Mouse (Mus musculus): ENCODE results near the gene Arap1. TPM values are rescaled to one million over a fixed set of nuclear protein-coding genes. Genes with fewer than 3 reads are reported as not detected.

The Arap1 gene
- polyA plus RNA-seq, 1 experiment from 2014 or later, result 13.1 TPM

GRCm38 (mm10) chr7:101343135-101343534 lies 4.7 kb upstream of the Arap1 start:
- 48% methylated on average over 7 of the region's 7 CpGs for WGBS (ENCODE audit: insufficient replicate concordance)
- peak overlapping the region; percentile 9; the same call in 1 of the 2 replicates for H3K27ac ChIP-seq

GRCm38 (mm10) chr7:101344892-101345291 lies 3.0 kb upstream of the Arap1 start:
- 60% methylated on average over 4 of the region's 4 CpGs for WGBS (ENCODE audit: insufficient replicate concordance)
- Histone ChIP-seq H3K9ac (no peak overlapping the region; the same call in 1 of the 2 replicates), H3K27ac (no peak overlapping the region)

More at GRCm38 (mm10) chr7:101343135-101343534, 4.7 kb upstream of the Arap1 start:
- Histone ChIP-seq H3K4me2 (no peak overlapping the region), H3K27me3 (no peaks in the 10 kb centered on the region), H3K4me3 (replicated peaks) (no peak overlapping the region), H3K9ac (no peak overlapping the region), H3K9me3 (replicated peaks) (no peaks in the 10 kb centered on the region), H3K36me3 (peaks cover 45% of the 10 kb centered on the region), H3K4me1 (replicated peaks) (peaks cover 79% of the 10 kb centered on the region)
- ATAC-seq (ENCODE audit: low read depth), result peak; percentile 27
- DNase-seq, result no peak

GRCm38 (mm10) chr7:101346991-101347390 lies 876 bp upstream of the Arap1 start:
- WGBS (ENCODE audit: insufficient replicate concordance), result 72% methylated on average over 2 of the region's 2 CpGs
- Histone ChIP-seq H3K4me3 (replicated peaks) (no peak overlapping the region), H3K4me2 (peak overlapping the region; percentile 90), H3K27me3 (0 out of 2 replicates have a peak, but pooled peaks cover 4% of the 10 kb centered on the region), H3K9ac (no peak overlapping the region), H3K9me3 (replicated peaks) (no peaks in the 10 kb centered on the region), H3K36me3 (peaks cover 37% of the 10 kb centered on the region), H3K27ac (no peak overlapping the region), H3K4me1 (replicated peaks) (peaks cover 84% of the 10 kb centered on the region)
- ATAC-seq (ENCODE audit: low read depth) (no peak), DNase-seq (no peak)

More at GRCm38 (mm10) chr7:101344892-101345291, 3.0 kb upstream of the Arap1 start:
- Histone ChIP-seq H3K4me2 (no peak overlapping the region), H3K4me3 (replicated peaks) (no peak overlapping the region), H3K27me3 (0 out of 2 replicates have a peak, but pooled peaks cover 4% of the 10 kb centered on the region), H3K9me3 (replicated peaks) (no peaks in the 10 kb centered on the region), H3K4me1 (replicated peaks) (peaks cover 93% of the 10 kb centered on the region), H3K36me3 (peaks cover 37% of the 10 kb centered on the region)
- DNase-seq (no peak), ATAC-seq (ENCODE audit: low read depth) (no peak)

DNA sequence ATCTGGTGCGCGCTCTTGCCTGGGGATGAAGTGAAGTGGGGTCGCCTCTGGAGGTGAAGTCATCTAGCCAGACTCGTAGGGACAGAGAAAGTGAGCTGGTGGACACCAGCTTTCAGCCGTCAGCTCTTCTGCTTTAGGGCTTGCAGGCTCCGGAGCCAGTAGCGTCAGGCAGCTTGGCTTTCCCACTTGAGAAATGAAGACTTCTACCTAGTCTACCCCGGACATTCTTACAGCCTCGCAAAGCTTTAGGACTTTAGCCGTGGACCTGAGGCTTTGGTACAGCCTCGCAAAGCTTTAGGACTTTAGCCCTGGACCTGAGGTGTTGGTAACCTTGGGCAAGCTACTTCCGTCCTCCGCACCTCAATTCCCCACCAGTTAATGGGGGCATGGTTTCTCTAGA lies 445 bp downstream of the Arap1 start:
- Histone ChIP-seq H3K9me3 (replicated peaks) (no peaks in the 10 kb centered on the region), H3K36me3 (peaks cover 27% of the 10 kb centered on the region), H3K27me3 (0 out of 2 replicates have a peak, but pooled peaks cover 4% of the 10 kb centered on the region), H3K4me2 (peak overlapping the region; percentile 90), H3K27ac (peak overlapping the region; percentile 62), H3K4me1 (replicated peaks) (peaks cover 84% of the 10 kb centered on the region), H3K9ac (peak overlapping the region; percentile 73), H3K4me3 (replicated peaks) (peak overlapping the region; percentile 70)
- 2% methylated on average over 13 of the region's 13 CpGs for WGBS (ENCODE audit: insufficient replicate concordance)
- ATAC-seq (ENCODE audit: low read depth), result no peak
- no peak for DNase-seq

GRCm38 (mm10) chr7:101349861-101350260 lies 2.0 kb downstream of the Arap1 start:
- Histone ChIP-seq H3K4me2 (peak overlapping the region; percentile 90), H3K4me1 (replicated peaks) (peaks cover 85% of the 10 kb centered on the region), H3K9me3 (replicated peaks) (no peaks in the 10 kb centered on the region), H3K4me3 (replicated peaks) (no peak overlapping the region), H3K27me3 (0 out of 2 replicates have a peak, but pooled peaks cover 4% of the 10 kb centered on the region), H3K27ac (no peak overlapping the region), H3K36me3 (peaks cover 14% of the 10 kb centered on the region), H3K9ac (peak overlapping the region; percentile 26; the same call in 1 of the 2 replicates)
- ATAC-seq (ENCODE audit: low read depth), result no peak
- WGBS (ENCODE audit: insufficient replicate concordance), result 76% methylated on average over 2 of the region's 2 CpGs
- DNase-seq, result no peak

DNA sequence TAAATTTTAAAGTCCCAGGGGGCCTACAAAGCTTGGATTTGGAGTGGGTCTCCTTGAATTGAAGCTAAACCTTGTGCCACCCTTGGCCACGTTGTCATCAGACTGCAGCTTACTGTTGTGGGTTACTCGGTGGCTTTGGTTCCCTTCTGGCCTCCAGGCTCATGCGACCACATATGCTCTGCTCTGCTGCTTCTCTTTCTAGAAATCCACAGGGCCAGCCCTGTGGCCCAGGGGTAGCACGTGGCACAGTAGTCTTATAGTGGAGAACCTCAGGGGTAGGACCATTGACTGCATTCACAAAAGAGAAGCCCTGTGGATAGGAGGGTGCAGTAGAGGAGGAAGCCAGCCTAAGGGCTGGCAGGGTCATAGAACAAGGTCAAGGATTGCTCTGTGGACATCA lies 4.5 kb downstream of the Arap1 start:
- H3K27ac ChIP-seq, result no peak overlapping the region
- no peak for ATAC-seq (ENCODE audit: low read depth)

GRCm38 (mm10) chr7:101354423-101354822 lies 6.6 kb downstream of the Arap1 start:
- Histone ChIP-seq H3K4me2 (0 out of 2 replicates have a peak overlapping the region, but pooled peaks have one; percentile 21), H3K36me3 (no peaks in the 10 kb centered on the region), H3K9ac (0 out of 2 replicates have a peak overlapping the region, but pooled peaks have one; percentile 4), H3K9me3 (replicated peaks) (no peaks in the 10 kb centered on the region), H3K4me3 (replicated peaks) (no peak overlapping the region), H3K4me1 (replicated peaks) (peaks cover 66% of the 10 kb centered on the region), H3K27me3 (0 out of 2 replicates have a peak, but pooled peaks cover 1% of the 10 kb centered on the region), H3K27ac (peak overlapping the region; percentile 73)
- peak; percentile 72 for ATAC-seq (ENCODE audit: low read depth)
- no peak for DNase-seq
- 30% methylated on average over 5 of the region's 5 CpGs for WGBS (ENCODE audit: insufficient replicate concordance)

More for the DNA sequence above, 4.5 kb downstream of the Arap1 start:
- H3K27me3 ChIP-seq, result 0 out of 2 replicates have a peak, but pooled peaks cover 4% of the 10 kb centered on the region
- peaks cover 83% of the 10 kb centered on the region for H3K4me1 ChIP-seq (replicated peaks)
- H3K4me3 ChIP-seq (replicated peaks), result no peak overlapping the region
- no peaks in the 10 kb centered on the region for H3K36me3 ChIP-seq
- no peak overlapping the region for H3K9ac ChIP-seq
- no peaks in the 10 kb centered on the region for H3K9me3 ChIP-seq (replicated peaks)
- WGBS (ENCODE audit: insufficient replicate concordance), result 40% methylated on average over 4 of the region's 4 CpGs
- no peak overlapping the region for H3K4me2 ChIP-seq
- no peak for DNase-seq

DNA sequence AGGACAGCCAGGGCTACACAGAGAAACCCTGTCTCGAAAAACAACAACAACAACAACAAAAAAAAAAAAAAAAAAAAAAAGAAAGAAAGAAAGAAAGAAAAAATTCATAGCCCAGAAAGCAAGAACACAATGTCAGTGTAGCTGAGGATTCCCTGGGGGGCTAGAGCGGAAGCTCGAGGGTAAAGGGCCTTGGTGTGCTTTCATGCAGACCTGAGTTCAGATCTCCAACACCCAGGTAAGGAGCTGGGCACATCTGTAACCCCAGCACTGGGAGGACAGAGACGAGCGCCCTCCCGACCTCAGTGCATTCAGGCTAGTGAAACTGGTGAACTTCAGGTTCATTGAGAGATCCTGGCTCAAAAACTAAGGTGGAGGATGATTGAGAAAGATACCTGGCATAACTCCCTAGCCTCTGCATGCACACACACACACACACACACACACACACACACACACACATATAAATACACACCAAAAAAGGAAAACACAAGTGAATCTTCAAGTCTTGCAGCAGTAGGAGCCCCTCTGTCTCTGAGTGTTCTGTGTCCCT lies 7.8 kb downstream of the Arap1 start:
- no peak for DNase-seq
- ATAC-seq (ENCODE audit: low read depth), result no peak
- Histone ChIP-seq H3K9ac (no peak overlapping the region), H3K27me3 (no peaks in the 10 kb centered on the region), H3K4me3 (replicated peaks) (no peak overlapping the region), H3K4me1 (replicated peaks) (peaks cover 57% of the 10 kb centered on the region), H3K36me3 (no peaks in the 10 kb centered on the region), H3K4me2 (no peak overlapping the region), H3K27ac (no peak overlapping the region), H3K9me3 (replicated peaks) (no peaks in the 10 kb centered on the region)
- 76% methylated on average over 6 of the region's 6 CpGs for WGBS (ENCODE audit: insufficient replicate concordance)

- no peak overlapping the region for H3K9ac ChIP-seq
- WGBS (ENCODE audit: insufficient replicate concordance), result 38% methylated on average over 3 of the region's 3 CpGs
- 0 out of 2 replicates have a peak, but pooled peaks have one; percentile 7 for ATAC-seq (ENCODE audit: low read depth)
Measured at GRCm38 (mm10) chr7:101356868-101357267, 9.0 kb downstream of the Arap1 start.

DNA sequence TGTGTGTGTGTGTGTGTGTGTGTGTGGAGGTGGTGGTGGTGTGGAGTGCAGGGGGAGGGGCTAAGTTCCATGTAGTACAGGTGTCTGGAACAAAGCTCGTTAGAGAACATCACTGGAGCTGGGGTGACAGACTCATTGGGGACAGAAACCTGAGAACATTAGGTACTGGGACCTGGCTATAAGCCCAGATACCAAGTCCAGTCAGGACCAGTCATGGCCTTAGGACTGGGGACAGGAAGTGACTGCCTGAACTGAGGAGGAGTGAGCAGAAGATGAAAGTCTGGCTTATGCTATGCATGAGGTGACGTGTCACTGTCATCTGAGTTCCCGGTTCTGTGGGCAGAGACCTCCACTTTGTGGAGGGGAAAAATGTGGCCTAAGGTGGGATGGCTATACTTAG lies 12.5 kb downstream of the Arap1 start:
- ATAC-seq (ENCODE audit: low read depth), result no peak
- DNase-seq, result no peak
- Histone ChIP-seq H3K27ac (no peak overlapping the region), H3K27me3 (no peaks in the 10 kb centered on the region), H3K4me2 (no peak overlapping the region), H3K9ac (no peak overlapping the region), H3K4me1 (replicated peaks) (peaks cover 58% of the 10 kb centered on the region), H3K9me3 (replicated peaks) (no peaks in the 10 kb centered on the region), H3K36me3 (no peaks in the 10 kb centered on the region), H3K4me3 (replicated peaks) (no peak overlapping the region)
- 46% methylated on average over 3 of the region's 3 CpGs for WGBS (ENCODE audit: insufficient replicate concordance)

More at GRCm38 (mm10) chr7:101356868-101357267, 9.0 kb downstream of the Arap1 start:
- H3K27ac ChIP-seq, result peak overlapping the region; percentile 34
- no peak overlapping the region for H3K4me3 ChIP-seq (replicated peaks)
- DNase-seq, result no peak
- H3K9me3 ChIP-seq (replicated peaks), result no peaks in the 10 kb centered on the region
- no peaks in the 10 kb centered on the region for H3K27me3 ChIP-seq
- H3K4me1 ChIP-seq (replicated peaks), result peaks cover 67% of the 10 kb centered on the region
- no peaks in the 10 kb centered on the region for H3K36me3 ChIP-seq
- 0 out of 2 replicates have a peak overlapping the region, but pooled peaks have one; percentile 21 for H3K4me2 ChIP-seq

DNA sequence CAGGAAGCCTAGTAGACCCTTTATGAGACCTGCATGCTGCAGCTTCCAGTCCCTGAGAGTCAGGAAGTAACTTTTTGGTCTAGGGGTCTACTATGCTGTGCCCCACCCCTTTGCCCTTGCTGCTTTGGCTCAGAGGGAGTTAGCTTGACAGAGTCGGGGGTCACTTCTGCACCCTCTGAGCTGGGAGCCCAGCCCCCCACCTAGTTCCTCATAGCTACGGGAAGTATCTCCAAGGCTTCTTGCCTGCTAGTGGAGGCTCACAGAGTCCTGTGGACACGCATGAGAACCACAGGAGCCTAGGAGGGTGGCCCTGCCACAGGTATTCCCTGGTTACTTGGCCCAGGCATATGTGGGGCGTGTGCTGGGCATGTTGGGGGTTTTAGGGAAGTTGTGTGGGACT lies 13.2 kb downstream of the Arap1 start:
- Histone ChIP-seq H3K4me2 (no peak overlapping the region), H3K27me3 (no peaks in the 10 kb centered on the region), H3K4me1 (replicated peaks) (peaks cover 53% of the 10 kb centered on the region), H3K4me3 (replicated peaks) (no peak overlapping the region), H3K9ac (no peak overlapping the region), H3K36me3 (no peaks in the 10 kb centered on the region), H3K9me3 (replicated peaks) (no peaks in the 10 kb centered on the region), H3K27ac (0 out of 2 replicates have a peak overlapping the region, but pooled peaks have one; percentile 20)
- no peak for DNase-seq
- 38% methylated on average over 4 of the region's 4 CpGs for WGBS (ENCODE audit: insufficient replicate concordance)
- ATAC-seq (ENCODE audit: low read depth), result no peak

Measured in liver, embryonic 13.5 days (tissue).